Mouse (Mus musculus): ENCODE results near the gene Rgs8. TPM values are rescaled to one million over a fixed set of nuclear protein-coding genes. Genes with fewer than 3 reads are reported as not detected.

The Rgs8 gene
- polyA plus RNA-seq, 1 experiment from 2014 or later, result 0.15 TPM

- Histone ChIP-seq H3K9me3 (ENCODE audit: control insufficient read depth, low read length) (no peaks in the 10 kb centered on the region), H3K27me3 (ENCODE audit: control insufficient read depth, insufficient read depth, low read depth, low read length) (peaks cover 15% of the 10 kb centered on the region), H3K36me3 (ENCODE audit: control insufficient read depth, insufficient read depth, low read length) (no peaks in the 10 kb centered on the region), H3K4me3 (ENCODE audit: low read length) (no peak overlapping the region), H3K4me1 (replicated peaks; ENCODE audit: control insufficient read depth, insufficient read depth, low read length) (peaks cover 10% of the 10 kb centered on the region; the same call in 1 of the 2 replicates), H3K27ac (ENCODE audit: low read length) (no peak overlapping the region), H3K9ac (ENCODE audit: low read length) (no peak overlapping the region), H3K4me2 (ENCODE audit: low read depth, low read length) (no peak overlapping the region)
- ATAC-seq (ENCODE audit: low read depth), result no peak
- 43% methylated on average over 7 of the region's 7 CpGs for WGBS
Measured at GRCm38 (mm10) chr1:153669086-153669485, 16.3 kb downstream of the Rgs8 start.

- H3K4me3 ChIP-seq (ENCODE audit: low read length), result no peak overlapping the region
- no peaks in the 10 kb centered on the region for H3K36me3 ChIP-seq (ENCODE audit: control insufficient read depth, insufficient read depth, low read length)
- no peak overlapping the region for H3K27ac ChIP-seq (ENCODE audit: low read length)
- peaks cover 11% of the 10 kb centered on the region for H3K27me3 ChIP-seq (ENCODE audit: control insufficient read depth, insufficient read depth, low read depth, low read length)
- 50% methylated on average over 3 of the region's 3 CpGs for WGBS
- no peak overlapping the region for H3K4me2 ChIP-seq (ENCODE audit: low read depth, low read length)
- H3K9ac ChIP-seq (ENCODE audit: low read length), result no peak overlapping the region
- ATAC-seq (ENCODE audit: low read depth), result no peak
- H3K9me3 ChIP-seq (ENCODE audit: control insufficient read depth, low read length), result no peaks in the 10 kb centered on the region
- peaks cover 10% of the 10 kb centered on the region; the same call in 1 of the 2 replicates for H3K4me1 ChIP-seq (replicated peaks; ENCODE audit: control insufficient read depth, insufficient read depth, low read length)
Measured at GRCm38 (mm10) chr1:153669728-153670127, 16.9 kb downstream of the Rgs8 start.

- ATAC-seq (ENCODE audit: low read depth), result no peak
- no peak overlapping the region for H3K9ac ChIP-seq (ENCODE audit: low read length)
- 79% methylated on average over 3 of the region's 3 CpGs for WGBS
Measured at GRCm38 (mm10) chr1:153671352-153671751, 18.5 kb downstream of the Rgs8 start.

GRCm38 (mm10) chr1:153672698-153673097 is 19.9 kb downstream of the Rgs8 start:
- no peak for ATAC-seq (ENCODE audit: low read depth)
- 59% methylated on average over 9 of the region's 9 CpGs for WGBS
- H3K9me3 ChIP-seq (ENCODE audit: control insufficient read depth, low read length), result no peaks in the 10 kb centered on the region
- H3K9ac ChIP-seq (ENCODE audit: low read length), result no peak overlapping the region
- peaks cover 5% of the 10 kb centered on the region; the same call in 1 of the 2 replicates for H3K4me1 ChIP-seq (replicated peaks; ENCODE audit: control insufficient read depth, insufficient read depth, low read length)
- no peak overlapping the region for H3K4me2 ChIP-seq (ENCODE audit: low read depth, low read length)
- H3K27ac ChIP-seq (ENCODE audit: low read length), result no peak overlapping the region
- H3K36me3 ChIP-seq (ENCODE audit: control insufficient read depth, insufficient read depth, low read length), result no peaks in the 10 kb centered on the region
- H3K27me3 ChIP-seq (ENCODE audit: control insufficient read depth, insufficient read depth, low read depth, low read length), result no peaks in the 10 kb centered on the region; the same call in none of the 2 replicates
- H3K4me3 ChIP-seq (ENCODE audit: low read length), result no peak overlapping the region

More at GRCm38 (mm10) chr1:153671352-153671751, 18.5 kb downstream of the Rgs8 start:
- Histone ChIP-seq H3K36me3 (ENCODE audit: control insufficient read depth, insufficient read depth, low read length) (no peaks in the 10 kb centered on the region), H3K9me3 (ENCODE audit: control insufficient read depth, low read length) (no peaks in the 10 kb centered on the region), H3K4me1 (replicated peaks; ENCODE audit: control insufficient read depth, insufficient read depth, low read length) (peaks cover 5% of the 10 kb centered on the region; the same call in 1 of the 2 replicates), H3K4me3 (ENCODE audit: low read length) (no peak overlapping the region), H3K4me2 (ENCODE audit: low read depth, low read length) (no peak overlapping the region), H3K27ac (ENCODE audit: low read length) (no peak overlapping the region), H3K27me3 (ENCODE audit: control insufficient read depth, insufficient read depth, low read depth, low read length) (peaks cover 3% of the 10 kb centered on the region; the same call in 1 of the 2 replicates)

GRCm38 (mm10) chr1:153673900-153674299 is 21.1 kb downstream of the Rgs8 start:
- 39% methylated on average over 12 of the region's 12 CpGs for WGBS

GRCm38 (mm10) chr1:153675591-153675990 is 22.8 kb downstream of the Rgs8 start:
- Histone ChIP-seq H3K36me3 (ENCODE audit: control insufficient read depth, insufficient read depth, low read length) (no peaks in the 10 kb centered on the region), H3K9ac (ENCODE audit: low read length) (no peak overlapping the region), H3K4me2 (ENCODE audit: low read depth, low read length) (no peak overlapping the region), H3K9me3 (ENCODE audit: control insufficient read depth, low read length) (no peaks in the 10 kb centered on the region), H3K4me1 (replicated peaks; ENCODE audit: control insufficient read depth, insufficient read depth, low read length) (peaks cover 5% of the 10 kb centered on the region; the same call in 1 of the 2 replicates), H3K27ac (ENCODE audit: low read length) (no peak overlapping the region), H3K4me3 (ENCODE audit: low read length) (no peak overlapping the region), H3K27me3 (ENCODE audit: control insufficient read depth, insufficient read depth, low read depth, low read length) (no peaks in the 10 kb centered on the region; the same call in none of the 2 replicates)
- WGBS, result 57% methylated on average over 4 of the region's 4 CpGs
- ATAC-seq (ENCODE audit: low read depth), result no peak

More at GRCm38 (mm10) chr1:153673900-153674299, 21.1 kb downstream of the Rgs8 start:
- H3K4me1 ChIP-seq (replicated peaks; ENCODE audit: control insufficient read depth, insufficient read depth, low read length), result peaks cover 5% of the 10 kb centered on the region; the same call in 1 of the 2 replicates
- ATAC-seq (ENCODE audit: low read depth), result peak; percentile 70
- no peak overlapping the region for H3K9ac ChIP-seq (ENCODE audit: low read length)
- no peaks in the 10 kb centered on the region for H3K36me3 ChIP-seq (ENCODE audit: control insufficient read depth, insufficient read depth, low read length)
- H3K9me3 ChIP-seq (ENCODE audit: control insufficient read depth, low read length), result no peaks in the 10 kb centered on the region
- H3K4me3 ChIP-seq (ENCODE audit: low read length), result no peak overlapping the region
- H3K4me2 ChIP-seq (ENCODE audit: low read depth, low read length), result no peak overlapping the region
- H3K27ac ChIP-seq (ENCODE audit: low read length), result no peak overlapping the region
- no peaks in the 10 kb centered on the region; the same call in none of the 2 replicates for H3K27me3 ChIP-seq (ENCODE audit: control insufficient read depth, insufficient read depth, low read depth, low read length)

- Histone ChIP-seq H3K4me2 (ENCODE audit: low read depth, low read length) (no peak overlapping the region), H3K4me3 (ENCODE audit: low read length) (no peak overlapping the region), H3K4me1 (replicated peaks; ENCODE audit: control insufficient read depth, insufficient read depth, low read length) (peaks cover 5% of the 10 kb centered on the region; the same call in 1 of the 2 replicates), H3K9me3 (ENCODE audit: control insufficient read depth, low read length) (no peaks in the 10 kb centered on the region), H3K36me3 (ENCODE audit: control insufficient read depth, insufficient read depth, low read length) (no peaks in the 10 kb centered on the region), H3K9ac (ENCODE audit: low read length) (no peak overlapping the region), H3K27ac (ENCODE audit: low read length) (no peak overlapping the region), H3K27me3 (ENCODE audit: control insufficient read depth, insufficient read depth, low read depth, low read length) (no peaks in the 10 kb centered on the region; the same call in 1 of the 2 replicates)
- ATAC-seq (ENCODE audit: low read depth), result no peak
- 67% methylated on average over 6 of the region's 6 CpGs for WGBS
Measured at GRCm38 (mm10) chr1:153677635-153678034, 24.8 kb downstream of the Rgs8 start.

GRCm38 (mm10) chr1:153679147-153679546 is 26.3 kb downstream of the Rgs8 start:
- H3K27me3 ChIP-seq (ENCODE audit: control insufficient read depth, insufficient read depth, low read depth, low read length), result no peaks in the 10 kb centered on the region; the same call in 1 of the 2 replicates
- no peak for ATAC-seq (ENCODE audit: low read depth)
- no peaks in the 10 kb centered on the region for H3K9me3 ChIP-seq (ENCODE audit: control insufficient read depth, low read length)
- WGBS, result 38% methylated on average over 10 of the region's 10 CpGs
- no peak overlapping the region for H3K9ac ChIP-seq (ENCODE audit: low read length)
- no peaks in the 10 kb centered on the region for H3K36me3 ChIP-seq (ENCODE audit: control insufficient read depth, insufficient read depth, low read length)
- H3K4me3 ChIP-seq (ENCODE audit: low read length), result no peak overlapping the region
- no peak overlapping the region for H3K4me2 ChIP-seq (ENCODE audit: low read depth, low read length)
- H3K4me1 ChIP-seq (replicated peaks; ENCODE audit: control insufficient read depth, insufficient read depth, low read length), result no peaks in the 10 kb centered on the region
- no peak overlapping the region for H3K27ac ChIP-seq (ENCODE audit: low read length)

GRCm38 (mm10) chr1:153679653-153680052 is 26.8 kb downstream of the Rgs8 start:
- H3K4me2 ChIP-seq (ENCODE audit: low read depth, low read length), result no peak overlapping the region
- 49% methylated on average over 3 of the region's 3 CpGs for WGBS
- no peak overlapping the region for H3K4me3 ChIP-seq (ENCODE audit: low read length)
- no peaks in the 10 kb centered on the region for H3K4me1 ChIP-seq (replicated peaks; ENCODE audit: control insufficient read depth, insufficient read depth, low read length)
- H3K9me3 ChIP-seq (ENCODE audit: control insufficient read depth, low read length), result no peaks in the 10 kb centered on the region
- H3K27me3 ChIP-seq (ENCODE audit: control insufficient read depth, insufficient read depth, low read depth, low read length), result no peaks in the 10 kb centered on the region; the same call in 1 of the 2 replicates
- no peaks in the 10 kb centered on the region for H3K36me3 ChIP-seq (ENCODE audit: control insufficient read depth, insufficient read depth, low read length)
- H3K27ac ChIP-seq (ENCODE audit: low read length), result no peak overlapping the region
- peak; percentile 43; the same call in 1 of the 2 replicates for ATAC-seq (ENCODE audit: low read depth)
- H3K9ac ChIP-seq (ENCODE audit: low read length), result no peak overlapping the region

Measured in lung, embryonic 16.5 days (tissue).